Mouse (Mus musculus) C2C12 (cell line): ENCODE data around the gene Gm5105.

ENCODE experiments used
- CEBPB ChIP-seq: IDR thresholded peaks from one replicate; pipeline ENCODE4 v1.6.1; 2011; ENCODE audit warnings: low read depth, mild to moderate bottlenecking, control low read depth, moderate library complexity
- CTCF ChIP-seq: IDR thresholded peaks from one replicate; pipeline ENCODE4 v1.5.1; 2011; ENCODE audit not compliant: control insufficient read depth, insufficient read depth, insufficient read length
- MAX ChIP-seq: IDR thresholded peaks from one replicate; pipeline ENCODE4 v1.6.1; 2011; ENCODE audit warnings: mild to moderate bottlenecking, control low read depth
- MYOD1 ChIP-seq: IDR thresholded peaks from one replicate; pipeline ENCODE4 v1.6.1; 2011; ENCODE audit warnings: low read depth; ENCODE audit not compliant: control insufficient read depth, insufficient read length
- MYOG ChIP-seq: IDR thresholded peaks from one replicate; pipeline ENCODE4 v1.6.1; 2011; ENCODE audit not compliant: control insufficient read depth, insufficient read length; ENCODE audit errors: extremely low read depth
- USF1 ChIP-seq: IDR thresholded peaks from one replicate; pipeline ENCODE4 v1.6.1; 2011; ENCODE audit warnings: low read depth, mild to moderate bottlenecking, control low read depth, moderate library complexity

DNA sequence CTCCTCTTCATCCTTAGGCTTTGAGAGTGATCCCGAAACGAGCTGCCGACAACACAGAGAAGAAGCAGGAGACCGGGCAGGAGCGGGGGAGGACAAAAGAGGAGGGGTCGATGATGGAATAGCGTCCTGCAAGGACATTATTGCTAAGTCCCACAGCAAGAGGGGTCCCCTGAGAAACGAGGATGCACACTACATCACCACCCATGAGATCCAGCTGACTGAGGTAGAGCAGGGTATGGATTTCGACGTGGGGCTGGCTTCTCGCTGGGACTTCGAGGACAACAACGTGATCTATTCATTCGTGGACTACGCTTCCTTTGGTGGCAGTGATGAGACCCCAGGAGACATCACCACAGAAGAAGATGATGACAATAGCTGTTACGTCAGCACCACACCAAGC is 1.3 kb downstream of the Gm5105 start:
- TF ChIP-seq CTCF (no peak), CEBPB (no peak), MAX (no peak), MYOD1 (no peak), MYOG (no peak), USF1 (no peak)
